Mouse (Mus musculus): ENCODE measurements around the gene Cylc2. TPM values are rescaled to one million over a fixed set of nuclear protein-coding genes. Genes with fewer than 3 reads are reported as not detected.

The Cylc2 gene
- not detected for total RNA-seq (2021)
- long read RNA-seq: 0 reads

- DNase-seq (ENCODE audit: low spot score in 2 of 2): no peak
Observed at GRCm38 (mm10) chr4:51216378-51216777, at the start of gene Cylc2. Cylc2 (plus strand) TSS chr4:51216678.
